9 mouse cellular contexts compared by ENCODE assay signal in genomic region chr5:146584156-146584477, GRCm38 (mm10). TPM values are rescaled to one million over a fixed set of nuclear protein-coding genes. Genes with fewer than 3 reads are reported as not detected.
DNase-seq lines count a peak whose midpoint lies in the region; ATAC-seq and TF ChIP-seq lines count a peak whose summit lies in the region.
"Had no signal": no experiment of that assay in that cellular context is flagged by ENCODE, and none has a peak within 500 bp of the region (broad histone marks: within the 10 kb centered on the region; RNA-seq: fewer than 3 reads in every experiment).

No protein-coding gene starts in this region.

- TF ChIP-seq POLR2A in cerebellum, adult 2 months (IDR thresholded peaks at IDR 0.05; ENCODE audit: borderline replicate concordance, insufficient read depth, low read length): no peak

- H3K9me3 ChIP-seq in liver, embryonic 13.5 days (replicated peaks): no peaks in the 10 kb centered on the region
- H3K9me3 ChIP-seq in stomach, postnatal 0 days (ENCODE audit: control insufficient read depth, low read length): no peaks in the 10 kb centered on the region

- under 1% methylated on average over 10 of the region's 10 CpGs for WGBS in cerebellum, adult 2 months
- WGBS in liver, embryonic 13.5 days (ENCODE audit: insufficient replicate concordance): 9% methylated on average over 10 of the region's 10 CpGs
- 10% methylated on average over 10 of the region's 10 CpGs for WGBS in stomach, postnatal 0 days

- no peaks in the 10 kb centered on the region; the same call in 1 of the 2 replicates for H3K27me3 ChIP-seq in cerebellum, adult 2 months (ENCODE audit: control insufficient read depth, insufficient read depth, low read length)
- peaks cover 46% of the 10 kb centered on the region for H3K27me3 ChIP-seq in liver, embryonic 13.5 days
- peaks cover 12% of the 10 kb centered on the region for H3K27me3 ChIP-seq in stomach, postnatal 0 days (ENCODE audit: control insufficient read depth, insufficient read depth, low read length)

- no peak for DNase-seq in cerebellum, adult 2 months
- DNase-seq in cerebellum, adult 9-11 months: no peak
- peak; percentile 21 to 41 for DNase-seq in right cerebral cortex, adult 2 months (ENCODE audit: low spot score in 2 of 2)
- DNase-seq in right cerebral cortex, postnatal 25 days: no peak
- DNase-seq in liver, embryonic 13.5 days: no peak
- no peak for DNase-seq in stomach, postnatal 0 days (ENCODE audit: low spot score)
- no peak for DNase-seq in spleen, adult 18-20 months
- DNase-seq: kidney, adult 11 months had no signal

- TF ChIP-seq EP300 in stomach, postnatal 0 days (optimal IDR thresholded peaks at IDR 0.05): no peak

- no peak for ATAC-seq in liver, embryonic 13.5 days (ENCODE audit: low read depth)
- no peak for ATAC-seq in stomach, postnatal 0 days (ENCODE audit: low FRiP score, low TSS enrichment)
- ATAC-seq in CD4-positive, CD25-positive, alpha-beta regulatory T cell, adult 4 months: no peak

- H3K4me1 ChIP-seq in cerebellum, adult 2 months (ENCODE audit: control insufficient read depth, insufficient read depth, low read length): no peaks in the 10 kb centered on the region
- 0 out of 2 replicates have a peak, but pooled peaks cover 3% of the 10 kb centered on the region for H3K4me1 ChIP-seq in liver, embryonic 13.5 days (replicated peaks)
- 0 out of 2 replicates have a peak, but pooled peaks cover 3% of the 10 kb centered on the region for H3K4me1 ChIP-seq in stomach, postnatal 0 days (replicated peaks; ENCODE audit: control insufficient read depth, insufficient read depth)

- H3K4me2 ChIP-seq in liver, embryonic 13.5 days: peak overlapping the region; percentile 70
- H3K4me2 ChIP-seq in stomach, postnatal 0 days (replicated peaks; ENCODE audit: low read depth): peak overlapping the region; percentile 65

- no peak overlapping the region for H3K27ac ChIP-seq in cerebellum, adult 2 months (ENCODE audit: insufficient read depth, low read length)
- H3K27ac ChIP-seq in liver, embryonic 13.5 days: no peak overlapping the region
- no peak overlapping the region for H3K27ac ChIP-seq in stomach, postnatal 0 days (replicated peaks)

- peak overlapping the region; percentile 43 for H3K4me3 ChIP-seq in cerebellum, adult 2 months (replicated peaks; ENCODE audit: insufficient read depth, low read depth, low read length)
- H3K4me3 ChIP-seq in liver, embryonic 13.5 days (replicated peaks): peak overlapping the region; percentile 50
- H3K4me3 ChIP-seq in stomach, postnatal 0 days (ENCODE audit: low read depth, low read length): peak overlapping the region; percentile 39; the same call in 1 of the 2 replicates

- H3K9ac ChIP-seq in liver, embryonic 13.5 days: no peak overlapping the region
- H3K9ac ChIP-seq in stomach, postnatal 0 days (ENCODE audit: low read length): no peak overlapping the region

- TF ChIP-seq CTCF in cerebellum, adult 2 months (IDR thresholded peaks at IDR 0.05; ENCODE audit: borderline replicate concordance, insufficient read depth, low read depth, low read length): no peak
- no peak for TF ChIP-seq CTCF in stomach, postnatal 0 days (IDR thresholded peaks at IDR 0.05; ENCODE audit: low read depth)

- H3K36me3 ChIP-seq in liver, embryonic 13.5 days: no peaks in the 10 kb centered on the region
- no peaks in the 10 kb centered on the region for H3K36me3 ChIP-seq in stomach, postnatal 0 days (ENCODE audit: control insufficient read depth, insufficient read depth, low read length)

RNA-seq across cellular contexts. Expression of gene Gpr12, which starts 0.9 kb away (rescaled TPM):
- polyA plus RNA-seq in cerebellum, adult 2 months (2012; rRNA removed): 12.1 and 12.7 TPM in 2 replicates
- 0.08 and 0.13 TPM in 2 replicates for polyA plus RNA-seq in liver, embryonic 13.5 days (2015; fragmentation: Nextera tagmentation; extraction: Ambion mirVana)
- 0.05 and 0.12 TPM in 2 replicates for polyA plus RNA-seq in stomach, postnatal 0 days (2015; fragmentation: Nextera tagmentation; extraction: Ambion mirVana)
- polyA plus RNA-seq in CD4-positive, CD25-positive, alpha-beta regulatory T cell, adult 4 months (2017; shearing (Covaris generic)): not detected

RNA-seq across cellular contexts. Expression of gene Gm3415, which starts 28.2 kb away (rescaled TPM):
- not detected in 2 replicates for polyA plus RNA-seq in cerebellum, adult 2 months (2012; rRNA removed)
- polyA plus RNA-seq in liver, embryonic 13.5 days (2015; fragmentation: Nextera tagmentation; extraction: Ambion mirVana): not detected in 2 replicates
- not detected in 2 replicates for polyA plus RNA-seq in stomach, postnatal 0 days (2015; fragmentation: Nextera tagmentation; extraction: Ambion mirVana)
- polyA plus RNA-seq in CD4-positive, CD25-positive, alpha-beta regulatory T cell, adult 4 months (2017; shearing (Covaris generic)): not detected

RNA-seq across cellular contexts. Expression of gene Gm3409, which starts 46.7 kb away (rescaled TPM):
- polyA plus RNA-seq in cerebellum, adult 2 months (2012; rRNA removed): not detected in 2 replicates
- polyA plus RNA-seq in liver, embryonic 13.5 days (2015; fragmentation: Nextera tagmentation; extraction: Ambion mirVana): not detected in 2 replicates
- not detected in 2 replicates for polyA plus RNA-seq in stomach, postnatal 0 days (2015; fragmentation: Nextera tagmentation; extraction: Ambion mirVana)
- polyA plus RNA-seq in CD4-positive, CD25-positive, alpha-beta regulatory T cell, adult 4 months (2017; shearing (Covaris generic)): not detected

RNA-seq across cellular contexts. Expression of gene Gm3404, which starts 58.5 kb away (rescaled TPM):
- not detected in 2 replicates for polyA plus RNA-seq in cerebellum, adult 2 months (2012; rRNA removed)
- not detected in 2 replicates for polyA plus RNA-seq in liver, embryonic 13.5 days (2015; fragmentation: Nextera tagmentation; extraction: Ambion mirVana)
- polyA plus RNA-seq in stomach, postnatal 0 days (2015; fragmentation: Nextera tagmentation; extraction: Ambion mirVana): not detected in 2 replicates
- not detected for polyA plus RNA-seq in CD4-positive, CD25-positive, alpha-beta regulatory T cell, adult 4 months (2017; shearing (Covaris generic))

Comparison
In these comparisons a context has a peak if more than half of its experiments do, and no peak if none do; other contexts are left out.
1. DNase-seq: peak in right cerebral cortex, adult 2 months (2 of 2); none in cerebellum, adult 2 months (0 of 2), cerebellum, adult 9-11 months (single experiment), right cerebral cortex, postnatal 25 days (single experiment), liver, embryonic 13.5 days (single experiment), stomach, postnatal 0 days (single experiment) and spleen, adult 18-20 months (0 of 2).
2. Peak in every context shown above with its lines, with median percentiles within 50 percentile points of each other: H3K4me3 ChIP-seq.